Mouse (Mus musculus) cerebellum, adult 11 months (tissue): ENCODE data around the gene Naaa.

Source experiments
- DNase-seq: peaks from one replicate; pipeline ENCODE4 v3.0.0; 2022

The Naaa gene

DNA sequence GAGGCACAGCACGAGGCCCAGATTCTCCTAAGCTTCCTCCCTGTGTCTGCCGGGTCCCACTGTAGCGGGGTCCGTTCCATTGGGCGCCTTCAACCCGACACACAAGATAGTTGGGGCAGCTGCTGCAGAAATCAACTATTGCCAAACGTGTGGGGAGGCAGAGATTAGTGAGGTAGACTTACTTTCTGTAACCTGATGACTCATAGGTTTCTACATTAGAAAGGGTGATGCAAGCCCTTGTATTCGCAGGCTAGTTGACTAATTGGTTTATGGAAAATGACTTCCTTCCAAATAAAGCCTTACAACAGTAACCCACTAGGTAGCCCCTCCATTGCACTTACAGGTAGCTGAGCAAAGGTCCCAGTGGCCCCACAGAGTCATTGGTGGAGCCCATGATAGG lies 15.3 kb downstream of the Naaa start:
- no peak for DNase-seq

DNA sequence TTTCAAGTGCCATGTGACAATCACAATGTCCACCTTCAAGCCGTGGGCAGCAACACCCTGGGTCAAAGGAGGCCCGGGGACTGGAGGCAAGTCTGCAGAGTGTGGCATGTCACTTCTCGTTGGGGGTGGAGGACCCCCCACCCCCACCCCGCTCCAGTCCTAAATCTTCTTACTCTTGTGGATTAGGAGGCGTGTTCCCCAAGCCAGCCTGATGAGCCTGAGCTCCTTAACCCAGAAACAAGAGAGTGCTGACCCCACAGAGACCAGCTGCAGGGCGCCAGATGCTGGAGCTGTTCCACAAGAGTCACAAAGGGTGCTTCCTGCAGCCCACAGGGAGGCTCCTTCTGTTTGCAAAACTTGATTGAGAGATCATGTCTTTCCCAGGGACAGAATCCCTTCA lies 21.8 kb downstream of the Naaa start, which contains the start of gene Ppef2:
Gene Ppef2, minus strand, starts transcription at position 61 of the 400 bp plus-strand sequence.
- no peak for DNase-seq

GRCm38 (mm10) chr5:92254476-92254875 lies 23.5 kb downstream of the Naaa start:
- DNase-seq, result no peak

- no peak for DNase-seq
Observed at GRCm38 (mm10) chr5:92252797-92253343, 25.1 kb downstream of the Naaa start.

DNA sequence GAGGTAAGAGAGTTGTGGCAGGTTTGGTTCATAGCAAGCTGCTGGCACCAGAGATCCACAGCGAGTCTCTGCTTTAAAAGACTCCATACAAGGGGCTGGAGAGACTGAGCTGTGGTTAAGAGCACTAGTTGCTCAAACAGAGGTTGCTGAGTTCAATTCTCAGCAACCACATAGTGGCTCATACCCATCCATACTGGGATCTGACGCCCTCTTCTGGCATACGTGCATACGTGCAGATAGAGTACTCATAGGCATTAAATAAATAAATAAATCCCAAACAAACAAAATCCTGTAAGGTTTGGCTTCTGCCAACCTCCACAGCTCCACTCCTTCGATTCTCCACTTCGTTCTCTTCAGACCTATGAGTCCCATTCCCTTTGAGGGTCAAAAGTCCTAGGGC lies 25.9 kb downstream of the Naaa start:
- no peak for DNase-seq

DNA sequence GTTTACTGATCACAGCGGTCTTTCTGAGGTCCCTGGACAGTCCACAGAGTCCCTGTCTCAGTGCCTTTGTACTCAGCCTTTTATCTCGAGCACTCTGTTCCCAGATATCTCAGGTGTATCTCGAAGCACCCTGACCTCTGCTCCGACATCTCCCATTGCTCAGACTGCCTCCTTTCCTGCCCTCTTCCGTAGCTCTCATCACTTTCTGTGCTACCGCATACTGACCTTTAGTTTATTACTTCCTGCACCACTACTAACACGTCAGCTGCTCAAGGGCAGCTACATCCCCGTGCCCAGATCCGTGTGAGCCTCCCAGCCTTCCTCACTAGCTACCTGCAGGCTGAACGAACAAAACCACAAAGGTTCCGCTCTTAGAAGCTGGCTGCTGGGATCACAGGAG lies 29.4 kb downstream of the Naaa start:
- DNase-seq, result no peak

- no peak for DNase-seq
Observed at GRCm38 (mm10) chr5:92245483-92245882, 32.5 kb downstream of the Naaa start.

GRCm38 (mm10) chr5:92244900-92245299 lies 33.1 kb downstream of the Naaa start:
- DNase-seq, result no peak

- no peak for DNase-seq
Observed at GRCm38 (mm10) chr5:92240769-92241168, 37.2 kb downstream of the Naaa start.

- peak; percentile 50 for DNase-seq
Observed at GRCm38 (mm10) chr5:92239333-92240232, 38.4 kb downstream of the Naaa start.

GRCm38 (mm10) chr5:92234939-92235557 lies 42.9 kb downstream of the Naaa start:
- no peak for DNase-seq

- DNase-seq, result no peak
Observed at GRCm38 (mm10) chr5:92233366-92233765, 44.6 kb downstream of the Naaa start.

GRCm38 (mm10) chr5:92231836-92232235 lies 46.1 kb downstream of the Naaa start:
- no peak for DNase-seq

DNA sequence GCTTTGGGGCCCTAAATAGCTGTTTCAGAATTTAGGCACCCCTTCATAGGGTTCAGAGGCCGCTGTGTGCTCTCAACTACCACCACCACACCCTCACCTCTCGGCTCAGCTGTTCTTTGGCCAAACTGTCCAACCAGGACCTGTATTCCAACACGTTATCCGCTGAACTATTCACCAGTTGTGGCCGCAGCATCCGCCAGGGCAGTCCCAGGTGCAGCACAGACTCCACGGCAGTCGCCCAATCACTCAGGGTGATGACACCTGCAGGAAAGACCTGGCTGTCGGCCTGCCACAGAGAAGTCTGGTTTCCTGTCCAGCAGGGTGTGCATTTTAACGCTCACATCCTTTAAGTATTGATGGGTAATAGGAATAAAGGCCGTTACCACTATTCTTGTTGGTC lies 47.7 kb downstream of the Naaa start:
- DNase-seq, result no peak

DNA sequence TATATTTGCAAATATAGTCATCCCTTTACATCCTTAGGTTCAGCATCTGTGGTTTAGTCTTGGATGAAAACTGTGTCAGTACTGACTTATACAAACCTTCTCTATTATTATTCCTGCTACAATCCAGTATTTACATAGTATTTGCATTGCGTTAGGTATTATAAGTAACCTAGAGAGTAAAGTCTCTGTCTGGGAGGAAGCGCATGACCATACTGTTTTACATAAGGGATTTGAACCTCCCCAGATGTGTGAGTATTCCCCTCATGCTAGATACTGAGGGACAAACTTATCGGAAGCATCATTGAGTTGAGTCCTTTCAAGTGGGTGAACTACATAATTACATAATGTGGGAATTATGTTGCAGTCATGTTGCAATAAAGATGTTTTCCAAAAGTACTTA lies 48.5 kb downstream of the Naaa start:
- no peak for DNase-seq

DNA sequence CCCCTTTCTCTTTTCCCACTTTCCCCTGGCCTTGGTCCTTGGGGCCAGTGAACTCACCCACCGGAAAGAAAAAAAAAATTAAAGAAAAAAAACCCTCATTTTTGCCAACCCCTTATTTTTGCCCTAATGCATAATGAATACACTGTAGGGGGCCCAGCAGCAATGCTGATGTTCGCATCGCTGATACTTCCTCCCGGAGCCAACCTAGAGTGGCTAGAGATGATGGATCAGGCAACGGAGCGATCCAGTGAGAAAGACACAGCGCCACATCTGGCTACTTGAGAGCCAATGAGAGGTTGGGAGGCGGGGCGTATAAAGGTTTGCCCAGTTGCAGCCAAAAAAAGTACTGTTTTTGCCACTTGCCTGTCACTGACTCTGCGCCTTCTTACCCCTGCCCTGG lies 49.2 kb downstream of the Naaa start:
- DNase-seq, result no peak

- DNase-seq, result no peak
Observed at GRCm38 (mm10) chr5:92227782-92228181, 50.2 kb downstream of the Naaa start.

DNA sequence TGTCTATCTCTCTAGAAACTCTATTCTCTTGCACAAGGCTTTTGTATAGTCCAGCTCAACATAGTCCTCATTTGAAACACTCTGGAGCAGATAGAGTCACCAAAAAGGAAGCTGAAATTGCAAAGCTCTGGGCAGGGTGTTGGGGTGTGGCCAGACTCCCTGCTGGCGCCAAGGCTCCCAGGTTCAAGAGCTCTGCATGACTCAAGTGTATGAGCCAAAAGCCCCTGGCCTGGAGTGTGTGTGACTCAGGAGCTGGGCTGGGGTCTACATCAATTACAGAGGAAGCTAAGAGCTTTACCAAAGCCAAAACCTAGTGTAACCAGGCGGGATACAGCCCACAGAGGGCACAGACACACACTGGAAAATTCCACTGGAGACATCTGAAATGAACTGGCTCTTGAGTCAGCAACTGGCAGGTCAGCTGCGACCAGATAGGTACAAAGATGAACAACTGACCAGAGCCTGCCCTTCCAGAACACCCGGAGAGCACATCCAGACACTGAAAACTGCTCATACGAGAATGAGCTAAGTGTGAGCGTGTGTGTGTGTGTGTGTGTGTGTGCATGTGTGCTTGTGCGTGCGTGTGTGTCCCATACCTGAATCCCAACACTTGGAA lies 57.6 kb downstream of the Naaa start:
- no peak for DNase-seq

DNA sequence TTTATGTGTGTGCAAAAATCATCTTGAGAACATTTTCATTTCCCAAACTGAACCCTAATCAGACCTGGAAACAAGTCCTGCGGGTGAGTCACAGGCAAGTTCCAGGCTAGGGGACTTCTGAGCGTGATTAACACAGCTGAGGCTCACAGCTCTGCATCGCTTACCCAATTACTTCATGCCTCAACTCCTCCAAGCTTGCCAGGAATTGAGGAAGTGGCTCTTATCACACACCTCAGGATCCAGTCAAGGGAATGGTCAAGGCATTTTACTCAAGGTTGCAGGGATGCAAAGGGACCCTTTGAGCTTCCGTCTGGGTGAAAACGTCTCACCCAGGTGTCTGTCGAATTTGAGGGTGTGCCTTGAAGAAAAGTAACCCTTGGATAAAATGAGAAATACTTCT lies 58.1 kb downstream of the Naaa start:
- DNase-seq, result no peak

- DNase-seq, result no peak
Observed at GRCm38 (mm10) chr5:92218915-92219793, 58.8 kb downstream of the Naaa start.

DNA sequence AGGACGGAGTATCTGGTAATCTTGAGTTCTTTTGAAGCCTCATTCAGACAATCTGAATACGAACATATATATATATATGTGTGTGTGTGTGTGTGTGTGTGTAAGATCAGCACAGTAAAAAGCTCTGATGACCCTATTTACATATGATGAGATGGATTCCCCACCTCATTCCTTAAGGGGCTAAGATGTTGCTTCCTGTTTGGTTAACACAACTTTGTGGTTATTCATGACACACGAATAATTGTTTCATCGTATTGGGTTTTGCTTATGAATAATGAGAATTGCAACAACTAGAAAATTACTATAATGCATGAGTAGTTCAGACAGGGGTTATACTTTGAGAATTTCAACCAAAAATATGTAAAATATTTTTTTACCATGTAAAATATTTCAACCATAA lies 62.7 kb downstream of the Naaa start, which contains the start of gene U90926:
Gene U90926, minus strand, starts transcription at position 101 of the 400 bp plus-strand sequence.
- DNase-seq, result no peak

- no peak for DNase-seq
Observed at GRCm38 (mm10) chr5:92212231-92212630, 65.7 kb downstream of the Naaa start.
